Mouse (Mus musculus) C2C12 (cell line): ENCODE data around the gene Pax1. TPM values are rescaled to one million over a fixed set of nuclear protein-coding genes. Genes with fewer than 3 reads are reported as not detected.

Experiments used
- H3K27me3 ChIP-seq: one replicate; pipeline ENCODE4 v1.6.1; 2011; ENCODE audit not compliant: control insufficient read depth, insufficient read depth, insufficient read length
- H3K36me3 ChIP-seq: one replicate; pipeline ENCODE4 v1.6.1; 2011; ENCODE audit not compliant: control insufficient read depth, insufficient read depth
- H3K4me3 ChIP-seq: one replicate; pipeline ENCODE4 v1.5.1; 2011; ENCODE audit warnings: mild to moderate bottlenecking, control low read depth; ENCODE audit not compliant: poor library complexity, insufficient read depth, severe bottlenecking
- H3K79me2 ChIP-seq: one replicate; pipeline ENCODE4 v1.6.1; 2011; ENCODE audit not compliant: control insufficient read depth, insufficient read depth
- H3K79me3 ChIP-seq: one replicate; pipeline ENCODE4 v1.6.1; 2011; ENCODE audit warnings: low read depth, control low read depth
- H3ac ChIP-seq: one replicate; pipeline ENCODE3; 2011; ENCODE audit warnings: low read depth; ENCODE audit not compliant: control insufficient read depth, insufficient read length
- CEBPB ChIP-seq: IDR thresholded peaks from one replicate; pipeline ENCODE4 v1.6.1; 2011; ENCODE audit warnings: low read depth, mild to moderate bottlenecking, control low read depth, moderate library complexity
- CTCF ChIP-seq: IDR thresholded peaks from one replicate; pipeline ENCODE4 v1.5.1; 2011; ENCODE audit not compliant: control insufficient read depth, insufficient read depth, insufficient read length
- FOSL1 ChIP-seq: IDR thresholded peaks from one replicate; pipeline ENCODE4 v1.8.0; 2011; ENCODE audit warnings: mild to moderate bottlenecking, low read length; ENCODE audit not compliant: poor library complexity, insufficient read depth, severe bottlenecking
- MAX ChIP-seq: IDR thresholded peaks from one replicate; pipeline ENCODE4 v1.6.1; 2011; ENCODE audit warnings: mild to moderate bottlenecking, control low read depth
- MYOD1 ChIP-seq: IDR thresholded peaks from one replicate; pipeline ENCODE4 v1.6.1; 2011; ENCODE audit warnings: low read depth; ENCODE audit not compliant: control insufficient read depth, insufficient read length
- MYOG ChIP-seq: IDR thresholded peaks from one replicate; pipeline ENCODE4 v1.6.1; 2011; ENCODE audit not compliant: control insufficient read depth, insufficient read length; ENCODE audit errors: extremely low read depth
- USF1 ChIP-seq: IDR thresholded peaks from one replicate; pipeline ENCODE4 v1.6.1; 2011; ENCODE audit warnings: low read depth, mild to moderate bottlenecking, control low read depth, moderate library complexity
- polyA plus RNA-seq: library from polyadenylated mRNA; unstranded; fragments of >200 nt; fragmentation: generic; extraction: Trizol; gene quantifications from one replicate; pipeline ENCODE4 v1.2.1, GENCODE M21; 2012; ENCODE audit warnings: missing spikeins

Gene Pax1
- polyA plus RNA-seq, 1 experiment, result not detected

DNA sequence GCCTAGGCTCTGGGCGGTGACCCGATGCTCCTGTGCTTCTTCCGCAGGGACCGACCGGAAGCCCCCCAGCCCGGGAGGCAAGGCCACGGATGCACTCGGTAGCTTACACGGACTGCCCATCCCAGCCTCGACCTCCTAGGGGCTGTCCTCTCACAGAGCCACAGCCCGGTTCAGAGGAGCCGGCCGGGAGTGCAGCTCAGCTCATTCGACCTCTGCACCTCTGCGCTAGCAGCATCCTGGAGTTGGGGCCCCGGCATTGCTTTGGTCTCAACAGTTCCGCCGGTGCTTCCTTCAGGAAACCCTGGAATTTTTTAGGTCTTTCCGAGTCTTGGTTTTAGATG lies 11.9 kb downstream of the Pax1 start:
- H3ac ChIP-seq, result no peak overlapping the region
- H3K79me3 ChIP-seq, result no peaks in the 10 kb centered on the region
- H3K36me3 ChIP-seq, result no peaks in the 10 kb centered on the region
- H3K79me2 ChIP-seq, result no peaks in the 10 kb centered on the region
- no peak overlapping the region for H3K4me3 ChIP-seq
- H3K27me3 ChIP-seq, result peaks cover 6% of the 10 kb centered on the region
- TF ChIP-seq MYOD1, result no peak
- no peak for TF ChIP-seq CTCF
- TF ChIP-seq CEBPB, result no peak
- no peak for TF ChIP-seq FOSL1
- TF ChIP-seq MYOG, result no peak
- TF ChIP-seq MAX, result no peak
- TF ChIP-seq USF1, result no peak

DNA sequence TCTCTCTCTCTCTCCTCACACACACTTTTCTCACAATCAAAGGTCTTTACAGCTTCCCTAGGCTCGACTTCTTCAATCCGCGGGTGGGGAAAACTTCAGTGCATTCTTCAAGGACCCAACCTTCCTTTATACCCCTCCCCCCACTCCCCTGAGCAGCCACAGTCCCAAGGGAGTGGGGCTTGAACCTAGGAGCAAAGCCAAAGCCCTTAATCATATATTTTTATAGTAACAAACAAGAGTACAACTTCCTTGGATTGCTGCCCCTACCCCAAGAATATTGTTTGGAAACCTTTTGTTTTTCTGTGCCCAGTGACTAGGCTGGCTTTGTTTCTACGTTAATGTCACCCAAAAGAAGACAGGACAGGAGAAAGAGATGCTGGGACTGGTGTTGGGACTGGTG lies 12.5 kb downstream of the Pax1 start:
- Histone ChIP-seq H3K36me3 (no peaks in the 10 kb centered on the region), H3K4me3 (no peak overlapping the region), H3ac (no peak overlapping the region), H3K79me3 (no peaks in the 10 kb centered on the region), H3K79me2 (no peaks in the 10 kb centered on the region), H3K27me3 (peaks cover 6% of the 10 kb centered on the region)
- TF ChIP-seq CEBPB (no peak), MAX (no peak), CTCF (no peak)

DNA sequence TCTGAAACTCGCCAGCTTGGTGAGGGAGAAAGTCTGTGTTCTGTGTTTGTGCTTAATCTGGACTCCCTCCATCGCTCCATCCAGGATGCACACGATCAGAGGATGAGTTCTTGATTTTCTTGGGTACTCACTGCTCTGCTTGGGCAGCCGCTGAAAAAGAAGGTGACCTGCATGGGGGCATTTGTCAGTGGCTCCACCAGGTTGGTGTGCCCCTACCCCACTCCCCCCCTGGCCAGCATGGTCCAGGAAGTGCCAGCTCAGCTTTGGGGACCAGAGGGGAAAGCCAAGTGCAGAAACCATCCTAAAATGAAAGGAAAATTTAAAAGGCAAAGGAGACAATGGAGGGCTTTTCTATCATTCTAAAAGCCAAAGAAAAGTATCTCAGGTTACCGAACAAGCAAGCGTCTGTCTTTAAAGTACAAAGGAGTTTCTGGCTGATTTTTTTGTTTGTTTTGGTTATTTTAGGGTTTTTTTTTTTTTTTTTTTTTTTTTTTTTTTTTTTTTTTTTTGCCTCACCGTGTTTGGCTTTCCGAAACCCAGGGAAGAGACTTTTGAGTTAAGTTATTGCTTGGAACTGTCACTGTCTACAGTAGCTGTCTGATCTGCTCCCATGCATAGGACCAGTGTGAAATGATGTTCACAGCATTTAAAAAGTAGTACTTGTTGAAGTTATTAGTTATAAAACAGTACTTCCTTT lies 13.4 kb downstream of the Pax1 start:
- Histone ChIP-seq H3K79me3 (no peaks in the 10 kb centered on the region), H3K36me3 (no peaks in the 10 kb centered on the region), H3K27me3 (peaks cover 6% of the 10 kb centered on the region), H3ac (no peak overlapping the region), H3K79me2 (no peaks in the 10 kb centered on the region), H3K4me3 (no peak overlapping the region)
- TF ChIP-seq CTCF, result no peak
- no peak for TF ChIP-seq USF1
- TF ChIP-seq MAX, result no peak
- no peak for TF ChIP-seq MYOG
- no peak for TF ChIP-seq FOSL1
- no peak for TF ChIP-seq CEBPB
- no peak for TF ChIP-seq MYOD1

DNA sequence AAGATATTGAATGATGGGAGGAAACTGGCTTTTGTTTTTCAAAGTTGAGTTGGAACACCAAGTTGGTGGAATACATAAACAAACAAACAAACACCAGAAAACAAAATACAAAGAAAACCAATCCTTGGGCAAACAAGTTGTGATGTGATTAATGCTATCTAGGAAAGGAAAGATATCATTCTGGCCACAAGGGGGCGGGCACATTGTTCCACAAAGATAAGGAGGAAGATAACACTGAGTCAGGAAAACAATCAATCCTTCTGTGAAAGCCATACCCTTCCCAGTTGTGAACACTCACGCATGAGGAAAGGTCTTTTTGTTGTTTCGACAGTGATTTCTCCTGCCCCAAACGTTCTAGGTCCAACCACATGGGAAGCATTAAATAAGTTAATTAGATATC lies 17.2 kb downstream of the Pax1 start:
- Histone ChIP-seq H3K79me3 (no peaks in the 10 kb centered on the region), H3K79me2 (no peaks in the 10 kb centered on the region), H3K27me3 (no peaks in the 10 kb centered on the region), H3ac (no peak overlapping the region), H3K36me3 (no peaks in the 10 kb centered on the region), H3K4me3 (no peak overlapping the region)
- TF ChIP-seq CTCF (no peak), FOSL1 (no peak), CEBPB (no peak)

DNA sequence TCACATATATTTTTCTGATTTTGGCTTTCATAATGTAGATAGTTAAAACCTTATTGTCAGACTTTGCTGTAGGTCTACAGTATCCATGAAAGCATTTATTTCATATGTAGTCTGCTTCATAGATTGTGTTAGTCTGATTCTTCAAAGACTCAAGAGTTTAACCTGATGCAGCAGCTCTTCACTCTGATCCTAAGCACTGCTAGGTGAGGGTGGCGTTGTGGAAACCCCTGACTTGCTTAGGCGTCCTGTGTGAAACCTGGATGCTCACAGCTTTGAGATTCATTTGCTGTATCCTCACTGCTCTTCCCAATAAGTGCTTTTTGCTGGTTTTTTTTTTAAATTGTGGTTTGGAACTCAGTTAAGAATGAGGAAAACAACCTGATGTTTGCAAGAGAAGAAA lies 21.6 kb downstream of the Pax1 start:
- no peak overlapping the region for H3K4me3 ChIP-seq
- H3K79me2 ChIP-seq, result no peaks in the 10 kb centered on the region
- H3ac ChIP-seq, result no peak overlapping the region
- H3K36me3 ChIP-seq, result no peaks in the 10 kb centered on the region
- H3K27me3 ChIP-seq, result no peaks in the 10 kb centered on the region
- no peaks in the 10 kb centered on the region for H3K79me3 ChIP-seq
- TF ChIP-seq MAX (no peak), MYOD1 (no peak), FOSL1 (no peak), CEBPB (no peak), CTCF (no peak), MYOG (no peak), USF1 (no peak)

DNA sequence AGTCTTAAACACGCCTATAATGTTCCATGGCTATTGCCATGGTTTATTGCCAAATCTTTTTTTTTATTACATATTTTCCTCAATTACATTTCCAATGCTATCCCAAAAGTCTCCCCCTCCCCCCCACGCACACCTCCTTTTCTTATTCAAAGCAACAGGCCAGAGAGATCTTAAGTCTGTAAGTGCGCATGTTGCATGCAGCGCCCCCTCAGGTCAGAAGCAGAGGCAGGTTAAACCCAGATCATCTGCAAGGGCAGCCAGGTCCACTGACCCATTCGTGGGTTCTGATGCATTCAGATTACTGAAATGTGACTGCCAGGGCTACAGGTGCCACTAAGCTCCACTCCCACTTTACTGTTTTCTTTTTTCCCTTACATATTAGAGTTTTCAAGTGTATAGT lies 25.2 kb downstream of the Pax1 start:
- TF ChIP-seq MYOG, result no peak
- TF ChIP-seq FOSL1, result no peak
- TF ChIP-seq USF1, result no peak
- TF ChIP-seq MAX, result no peak
- TF ChIP-seq MYOD1, result no peak
- no peak for TF ChIP-seq CTCF
- no peak for TF ChIP-seq CEBPB

More for the DNA sequence above, 25.2 kb downstream of the Pax1 start:
- Histone ChIP-seq H3K27me3 (no peaks in the 10 kb centered on the region), H3K36me3 (no peaks in the 10 kb centered on the region), H3K79me2 (no peaks in the 10 kb centered on the region), H3K4me3 (no peak overlapping the region), H3K79me3 (no peaks in the 10 kb centered on the region), H3ac (no peak overlapping the region)
